Mouse (Mus musculus) inflammation-experienced regulatory T-cells, adult 6 months (primary cell): ENCODE measurements around the gene Gng4. TPM values are rescaled to one million over a fixed set of nuclear protein-coding genes. Genes with fewer than 3 reads are reported as not detected.
"Not testable (repeated sequence)": the region's sequence is repeated elsewhere in the genome, so short reads cannot be mapped to it uniquely, and the experiment has no call there.

Experiments used
- ATAC-seq: one replicate; pipeline ENCODE4 v1.8.0; 2017
- polyA plus RNA-seq, 3 experiments: library from polyadenylated mRNA; unstranded; fragments of 100-300 nt; shearing (Covaris generic); gene quantifications; one replicate each; pipeline ENCODE4 v1.2.1; 2017

Gene Gng4
- polyA plus RNA-seq: not detected

DNA sequence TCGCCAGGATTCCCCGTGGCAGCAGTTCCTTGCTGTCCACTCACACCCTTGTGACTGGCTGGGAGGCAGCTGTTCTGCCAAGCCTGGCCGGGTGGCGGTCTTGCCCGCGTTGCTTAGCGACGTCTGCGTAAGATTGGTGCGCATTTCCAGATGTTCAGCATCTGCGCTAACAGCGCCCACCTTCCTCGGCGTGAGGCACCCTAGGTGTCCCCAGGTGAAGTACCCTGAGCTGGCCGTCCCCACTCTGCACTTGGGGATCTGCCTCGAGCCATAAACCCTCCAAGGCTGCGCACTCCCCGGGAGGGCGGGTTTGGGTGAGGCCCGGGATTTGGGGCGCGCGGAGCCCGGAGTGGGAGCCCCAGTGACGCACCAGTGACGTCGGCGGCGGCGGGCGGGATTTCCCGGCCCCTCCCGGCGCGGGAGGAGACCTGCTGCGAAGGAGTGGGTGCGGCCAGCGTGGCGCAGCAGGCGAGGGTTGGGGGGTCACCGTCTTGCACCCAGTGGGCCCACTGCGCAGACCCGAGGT, at the start of gene Gng4:
Gng4 (plus strand) TSS at position 166 of the 526 bp plus-strand sequence.
- no peak for ATAC-seq

- no peak for ATAC-seq
Observed at GRCm38 (mm10) chr13:13739232-13739631, 44.6 kb upstream of the Gng4 start.

DNA sequence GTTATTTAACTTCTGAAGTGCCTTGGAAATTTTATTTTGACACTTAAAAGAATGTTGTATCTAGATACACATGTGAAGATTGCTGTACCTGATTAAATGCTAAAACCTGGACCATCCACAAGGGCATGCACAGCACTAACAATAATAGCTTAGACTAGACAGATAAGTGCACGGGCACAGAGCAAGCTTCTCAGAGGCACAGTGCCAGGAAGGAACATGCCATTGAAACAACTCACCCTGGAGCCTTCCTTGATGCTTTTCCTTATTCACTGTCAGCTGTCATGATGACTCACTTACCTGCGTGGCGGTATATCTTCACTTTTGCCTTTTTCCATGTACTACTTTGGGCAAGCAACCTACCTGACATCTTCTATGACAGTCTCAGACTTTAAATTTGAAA, 37.9 kb upstream of the Gng4 start:
- no peak for ATAC-seq

- no peak for ATAC-seq
Observed at GRCm38 (mm10) chr13:13775778-13776494, 7.9 kb upstream of the Gng4 start.

GRCm38 (mm10) chr13:13777052-13777451, 6.8 kb upstream of the Gng4 start:
- no peak for ATAC-seq

GRCm38 (mm10) chr13:13777696-13778095, 6.2 kb upstream of the Gng4 start:
- no peak for ATAC-seq

GRCm38 (mm10) chr13:13778837-13779458, 4.9 kb upstream of the Gng4 start:
- ATAC-seq: no peak

DNA sequence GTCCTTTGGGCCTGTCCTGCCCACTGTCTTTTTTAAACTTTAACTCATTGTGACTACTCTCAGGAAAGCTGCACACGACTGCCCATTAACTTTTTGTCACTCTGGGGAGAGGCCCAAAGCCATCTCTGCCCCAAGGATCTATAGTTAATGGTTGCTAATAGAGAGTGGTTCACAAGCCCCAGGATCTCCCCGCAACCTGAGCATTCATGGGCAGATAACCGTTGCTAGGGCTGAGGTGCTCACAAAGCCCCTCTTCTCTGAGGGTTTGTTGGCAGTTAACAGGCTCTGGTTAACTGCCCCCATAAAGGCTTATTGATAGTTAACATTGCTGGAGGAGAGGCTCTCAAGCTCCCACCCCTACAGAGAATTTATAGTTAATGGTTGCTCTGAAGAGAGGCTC, 3.6 kb upstream of the Gng4 start:
- no peak for ATAC-seq

DNA sequence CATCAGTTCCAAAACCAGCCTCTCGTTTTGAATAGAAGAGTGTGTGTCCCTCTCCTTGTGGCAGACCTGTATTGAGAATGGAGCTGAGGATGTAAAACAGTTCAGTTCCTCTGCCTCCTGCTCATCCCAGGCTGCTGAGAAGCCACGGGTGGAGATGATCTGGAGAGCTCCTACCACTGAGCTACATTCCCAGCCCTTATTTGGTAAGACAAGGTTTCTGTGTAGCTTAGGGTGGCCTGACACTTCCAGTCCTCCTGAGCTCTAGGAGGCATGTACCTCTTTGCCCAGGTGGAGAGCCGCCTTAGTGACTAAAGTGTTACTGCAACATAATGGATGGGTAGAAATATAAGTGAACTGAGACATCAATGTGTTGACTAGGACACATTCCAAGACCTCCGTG, 2.8 kb upstream of the Gng4 start:
- ATAC-seq: no peak

DNA sequence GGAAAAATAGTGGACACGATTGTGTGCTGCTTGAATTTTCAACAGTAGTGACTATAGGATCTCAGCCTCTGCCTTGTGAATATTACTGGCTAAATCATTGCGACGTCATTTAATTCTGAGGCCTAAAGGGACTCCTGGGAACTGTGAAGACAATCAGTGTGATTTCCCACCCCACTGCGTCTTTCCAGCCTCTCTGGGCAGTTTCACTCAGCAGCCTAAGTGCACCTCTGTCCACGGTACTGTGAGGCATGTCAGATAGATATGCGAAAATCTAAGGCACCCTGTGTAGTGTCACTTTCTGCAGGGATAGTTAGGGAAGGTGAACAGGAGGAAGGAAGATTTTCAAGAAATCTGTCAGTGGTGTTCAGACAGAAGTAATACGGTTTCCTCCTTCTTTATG, 563 bp upstream of the Gng4 start:
- ATAC-seq: no peak

DNA sequence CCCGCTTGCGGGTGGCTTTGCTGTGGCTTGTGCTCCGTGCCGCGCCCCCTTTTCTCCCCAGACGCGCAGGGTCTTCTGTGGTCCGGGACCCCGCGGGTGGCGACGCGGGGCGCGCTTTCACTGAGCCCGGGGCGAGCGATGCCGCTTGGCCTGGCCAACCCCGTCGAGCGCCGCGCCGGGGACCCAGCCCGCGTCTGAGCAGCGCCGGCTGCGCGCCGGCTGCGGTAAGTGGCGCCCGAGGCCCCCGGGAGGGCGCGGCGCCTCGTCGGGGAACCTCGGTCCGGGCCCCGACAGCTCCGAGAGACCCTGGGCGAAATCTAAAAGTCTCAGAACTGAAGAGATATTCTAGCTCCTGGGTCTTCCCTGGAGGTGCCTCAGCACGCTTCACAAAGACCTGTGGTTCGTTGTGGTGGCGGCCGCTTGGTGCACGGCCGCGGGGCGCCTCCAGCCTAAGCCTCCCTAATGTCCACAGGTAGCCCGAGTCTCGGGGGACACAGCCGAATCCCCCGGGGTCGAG, 619 bp downstream of the Gng4 start:
- no peak for ATAC-seq

GRCm38 (mm10) chr13:13784981-13785783, 1.3 kb downstream of the Gng4 start:
- no peak for ATAC-seq

DNA sequence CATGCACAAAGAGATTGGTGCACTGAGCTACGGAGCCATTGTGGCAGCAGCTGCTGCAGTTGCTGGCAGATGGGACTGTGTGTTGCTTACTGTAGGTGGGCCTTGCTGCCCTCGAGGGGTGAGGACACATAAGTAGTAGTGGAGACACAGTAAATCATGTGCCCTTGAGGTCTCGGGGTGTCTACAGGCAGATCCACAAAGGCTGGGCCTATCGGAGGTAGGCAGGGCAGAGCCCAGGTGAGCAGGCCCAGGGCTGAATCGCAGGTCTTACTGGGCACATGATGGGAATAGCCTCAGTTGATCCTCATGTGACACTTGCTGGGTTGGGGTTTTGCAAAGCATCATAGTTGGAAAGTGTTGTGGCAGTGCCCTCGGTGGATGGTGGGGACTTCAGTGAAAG, 3.1 kb downstream of the Gng4 start:
- ATAC-seq: no peak

GRCm38 (mm10) chr13:13788070-13788469, 4.2 kb downstream of the Gng4 start:
- no peak for ATAC-seq

DNA sequence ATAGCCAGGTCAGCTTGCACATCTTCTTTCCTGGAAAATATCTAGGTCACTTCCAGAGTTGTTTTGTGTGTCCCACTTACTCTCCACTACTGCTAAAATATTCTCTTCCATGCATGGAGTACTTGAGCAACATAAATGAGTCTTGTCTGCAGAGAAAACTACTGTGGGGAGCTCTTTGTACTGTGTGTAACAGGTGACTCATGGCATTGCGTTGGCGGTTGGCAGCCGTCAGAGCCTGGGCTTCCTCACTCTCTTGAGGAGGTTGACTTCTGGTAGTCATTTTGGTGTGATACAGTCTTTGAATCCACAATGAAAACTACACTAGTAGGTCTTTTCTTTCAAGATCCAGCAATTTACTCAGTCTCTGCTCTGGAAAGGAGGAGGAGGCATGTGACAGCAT, 8.1 kb downstream of the Gng4 start:
- no peak for ATAC-seq

DNA sequence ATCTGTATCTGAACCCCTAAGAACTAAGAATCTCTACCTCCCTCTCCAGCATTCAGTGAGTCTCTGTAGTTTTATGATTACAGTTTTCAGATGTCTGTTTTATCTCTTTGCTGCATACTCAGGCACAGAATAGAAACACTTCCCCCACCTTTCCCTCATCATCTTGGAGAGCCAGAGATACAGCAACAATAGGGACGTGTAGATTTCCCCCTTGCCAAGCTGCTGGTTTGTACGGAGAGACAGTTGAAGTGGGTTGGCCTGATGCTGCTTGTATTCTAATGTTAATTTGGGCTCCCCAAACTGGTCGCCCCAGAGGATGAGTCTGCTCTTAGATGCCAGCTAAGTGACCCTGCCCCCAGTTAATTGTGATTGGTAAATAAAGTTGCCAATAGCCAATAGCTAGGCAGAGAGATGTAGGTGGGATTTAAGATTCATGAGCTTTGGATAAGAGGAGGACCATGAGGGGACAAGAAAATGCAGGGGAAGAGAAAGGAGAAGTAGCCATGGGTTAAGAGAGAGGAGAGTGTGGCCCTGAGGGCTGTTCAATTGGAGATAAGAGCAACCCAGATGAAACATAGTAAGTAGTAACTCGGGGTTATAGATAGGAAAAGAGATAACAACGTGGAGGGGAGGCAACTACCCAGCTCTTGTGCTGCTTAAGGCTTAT, 11.4 kb downstream of the Gng4 start:
- no peak for ATAC-seq

DNA sequence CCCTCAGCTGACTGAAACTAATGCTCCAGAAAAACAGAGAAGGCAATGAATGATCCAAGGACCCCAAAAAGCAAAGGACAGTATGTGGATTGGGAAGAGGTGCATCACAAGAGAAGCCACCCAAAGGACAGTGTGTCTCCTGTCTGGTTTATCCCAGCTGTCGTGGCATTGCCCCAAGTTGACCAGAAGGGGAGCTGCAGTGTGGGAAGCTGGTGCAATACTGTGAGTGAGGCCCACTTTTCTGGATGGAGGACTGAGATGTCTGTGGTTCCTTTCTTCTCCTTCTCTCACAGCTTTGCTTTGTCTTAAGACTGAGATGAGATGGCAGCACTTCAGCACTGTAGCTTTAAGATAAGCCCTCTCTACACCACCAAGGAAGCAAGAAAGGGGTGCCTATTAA, 12.2 kb downstream of the Gng4 start:
- ATAC-seq: no peak

DNA sequence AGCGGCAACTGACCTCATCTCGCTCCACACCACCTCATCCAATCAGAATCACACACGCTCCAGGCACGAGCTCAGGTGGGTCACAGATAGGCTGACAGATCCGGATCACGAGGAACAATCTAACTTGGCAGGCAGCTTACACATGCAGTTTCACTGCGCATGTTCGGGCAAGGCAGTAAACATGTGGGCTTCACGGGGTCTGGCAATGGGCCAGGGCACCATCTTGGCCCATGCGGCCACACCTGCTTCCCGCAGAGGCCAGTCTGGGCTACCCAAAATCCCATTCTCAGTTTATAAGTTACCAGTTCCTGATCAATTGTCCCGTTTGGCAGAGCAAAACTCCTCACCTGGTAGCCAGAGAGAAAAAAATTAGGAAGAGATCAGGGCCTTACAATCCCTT, 14.0 kb downstream of the Gng4 start:
- ATAC-seq: not testable (repeated sequence)

DNA sequence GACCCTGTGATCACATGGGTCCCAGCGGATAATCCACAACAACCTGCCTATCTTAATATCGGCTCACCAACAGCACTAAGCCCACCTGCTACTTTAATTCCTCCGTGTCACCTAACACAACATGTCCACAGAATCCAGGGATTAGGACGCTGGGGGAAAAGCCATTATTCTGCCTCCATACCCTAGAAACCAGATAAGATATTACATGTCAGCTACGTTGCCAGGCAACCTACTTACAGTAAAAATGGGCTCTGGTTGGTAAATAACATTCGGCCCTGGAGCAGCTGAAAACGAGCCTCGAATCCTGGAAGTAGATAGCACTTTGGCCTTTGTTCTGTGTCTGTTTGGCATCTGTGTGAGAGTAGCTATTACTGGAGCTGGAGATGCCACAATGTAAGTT, 14.9 kb downstream of the Gng4 start:
- ATAC-seq: no peak

DNA sequence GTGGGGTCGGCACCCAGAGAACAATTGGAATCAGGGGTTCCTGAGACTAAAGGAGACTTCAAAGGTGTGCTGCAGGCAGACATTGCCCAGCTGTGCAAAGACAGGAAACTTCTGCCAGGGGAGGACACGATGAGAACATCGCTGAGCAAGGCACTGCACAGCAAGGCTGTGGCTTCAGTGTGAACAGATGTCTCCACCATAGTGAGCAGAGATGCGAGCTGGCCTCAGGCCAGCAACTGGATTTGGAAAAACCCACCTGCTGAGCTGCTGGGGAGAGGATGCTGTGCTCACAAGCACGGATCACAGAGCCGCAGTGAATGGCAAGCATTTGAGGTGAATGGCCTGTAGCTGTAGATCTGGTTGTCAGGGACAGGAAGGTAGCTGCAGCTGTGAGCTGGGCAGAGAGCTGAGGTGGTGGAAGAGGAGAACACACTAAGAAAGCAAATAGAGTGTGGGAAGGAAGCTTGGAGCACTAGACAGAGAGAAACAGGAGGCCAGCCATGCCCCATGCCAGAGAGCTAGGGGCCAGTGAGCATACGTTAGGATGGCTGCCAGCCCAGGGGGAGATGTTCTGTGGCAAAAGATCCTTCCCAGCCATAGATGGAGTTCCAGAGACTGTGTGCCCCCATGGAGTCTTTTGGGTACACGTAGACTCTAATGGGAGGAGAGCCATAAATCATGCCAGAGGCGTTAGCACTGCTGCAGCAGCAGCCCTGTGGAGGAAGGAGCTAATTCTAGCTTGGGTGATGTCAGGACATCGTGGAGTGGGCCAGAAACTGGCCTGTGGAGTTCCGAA, 24.7 kb downstream of the Gng4 start:
- ATAC-seq: no peak

- no peak for ATAC-seq
Observed at GRCm38 (mm10) chr13:13810885-13811284, 27.0 kb downstream of the Gng4 start.

- ATAC-seq: no peak
Observed at GRCm38 (mm10) chr13:13818696-13819095, 34.8 kb downstream of the Gng4 start.
